Mouse (Mus musculus) left cerebral cortex, adult 18-20 months (tissue): ENCODE data around the gene Ndufs7. TPM values are rescaled to one million over a fixed set of nuclear protein-coding genes. Genes with fewer than 3 reads are reported as not detected.

Experiments
- microRNA-seq, 2 experiments: library from miRNA; unstranded; fragments of <30 nt; microRNA quantifications; one replicate each; pipeline ENCODE4 v1.2.0; 2021
- total RNA-seq, 2 experiments: library from RNA; stranded (reverse); gene quantifications; 2 replicates each; pipeline ENCODE4 v1.2.3; 2021

Gene Ndufs7
- total RNA-seq, 2 experiments from 2014 or later, result 219 to 232 TPM

Small RNA genes within 50 kb of the gene (microRNA-seq; reads per million reads assigned to microRNA genes)
- 0.42 to 2.5 reads per million in 2 experiments for gene Mir6911

Other genes with a start within 250 kb of the Ndufs7 start
- gene Arhgap45, start 232.5 kb upstream of the Ndufs7 start, total RNA-seq, result 1 to 10 TPM; 3.7 to 4.1 TPM
- 10 to 100 TPM; 73.6 to 75.2 TPM for gene Polr2e, start 209.3 kb upstream of the Ndufs7 start, total RNA-seq
- 100 to 1,000 TPM; 554 to 575 TPM for gene Gpx4, start 202.0 kb upstream of the Ndufs7 start, total RNA-seq
- 10 to 100 TPM; 16.8 to 18.8 TPM for gene Sbno2, start 143.6 kb upstream of the Ndufs7 start, total RNA-seq
- gene Stk11, start 133.3 kb upstream of the Ndufs7 start, total RNA-seq, result 100 to 1,000 TPM; 108 to 109 TPM
- gene Atp5d, start 110.5 kb upstream of the Ndufs7 start, total RNA-seq, result 100 to 1,000 TPM; 367 to 371 TPM
- 100 to 1,000 TPM; 418 to 437 TPM for gene Cbarp, start 108.3 kb upstream of the Ndufs7 start, total RNA-seq
- gene Midn, start 100.8 kb upstream of the Ndufs7 start, total RNA-seq, result 100 to 1,000 TPM; 105 TPM
- 10 to 100 TPM; 89.7 to 94.6 TPM for gene Cirbp, start 83.1 kb upstream of the Ndufs7 start, total RNA-seq
- gene 1600002K03Rik, start 76.2 kb upstream of the Ndufs7 start, total RNA-seq, result 1 to 10 TPM; 6.8 to 7.0 TPM
- gene Efna2, start 69.6 kb upstream of the Ndufs7 start, total RNA-seq, result 1 to 10 TPM; 7.0 to 8.2 TPM
- gene Mum1, start 22.7 kb upstream of the Ndufs7 start, total RNA-seq, result 10 to 100 TPM; 32.2 to 39.3 TPM
- 10 to 100 TPM; 16.2 to 21.2 TPM for gene Gamt, start 11.9 kb downstream of the Ndufs7 start, total RNA-seq
- gene Dazap1, start 12.4 kb downstream of the Ndufs7 start, total RNA-seq, result 10 to 100 TPM; 75.6 to 81.7 TPM
- 1,000 to 10,000 TPM in 1 of 2 experiments, 100 to 1,000 TPM in 1; 965 to 1,061 TPM for gene Rps15, start 43.3 kb downstream of the Ndufs7 start, total RNA-seq
- 100 to 1,000 TPM; 106 to 109 TPM for gene Apc2, start 46.9 kb downstream of the Ndufs7 start, total RNA-seq
- gene 2310011J03Rik, start 71.4 kb downstream of the Ndufs7 start, total RNA-seq, result 10 to 100 TPM; 25.1 to 28.5 TPM
- 1 to 10 TPM; 4.8 to 6.9 TPM for gene Pcsk4, start 80.4 kb downstream of the Ndufs7 start, total RNA-seq
- 10 to 100 TPM; 13.4 to 13.5 TPM for gene Reep6, start 80.8 kb downstream of the Ndufs7 start, total RNA-seq
- gene Adamtsl5, start 99.3 kb downstream of the Ndufs7 start, total RNA-seq, result 10 to 100 TPM in 1 of 2 experiments, 1 to 10 TPM in 1; 8.8 to 10.4 TPM
- 10 to 100 TPM; 25.8 to 34.6 TPM for gene Plk5, start 107.3 kb downstream of the Ndufs7 start, total RNA-seq
- gene Mex3d, start 138.5 kb downstream of the Ndufs7 start, total RNA-seq, result 10 to 100 TPM; 20.1 to 20.7 TPM
- gene Mbd3, start 150.4 kb downstream of the Ndufs7 start, total RNA-seq, result 100 to 1,000 TPM; 143 to 166 TPM
- 100 to 1,000 TPM; 383 to 388 TPM for gene Uqcr11, start 157.7 kb downstream of the Ndufs7 start, total RNA-seq
- gene Tcf3, start 184.5 kb downstream of the Ndufs7 start, total RNA-seq, result 10 to 100 TPM; 25.4 to 29.8 TPM
- gene Onecut3, start 245.7 kb downstream of the Ndufs7 start, total RNA-seq, result not detected